Mouse (Mus musculus) cerebellum, adult 2 months (tissue): ENCODE data around the gene Coa6.

Source experiments
- CTCF ChIP-seq: fragments of 200-500 bp; IDR thresholded peaks from 2 replicates; pipeline ENCODE4 v1.5.1; 2011; ENCODE audit warnings: low read depth, mild to moderate bottlenecking, control low read depth, low read length, moderate library complexity, borderline replicate concordance; ENCODE audit not compliant: insufficient read depth
- POLR2A ChIP-seq: fragments of 200-500 bp; IDR thresholded peaks from 2 replicates; pipeline ENCODE4 v1.6.1; 2011; ENCODE audit warnings: low read length, control low read depth, borderline replicate concordance; ENCODE audit not compliant: insufficient read depth

- TF ChIP-seq POLR2A: no peak
- no peak for TF ChIP-seq CTCF
These were observed 33.1 kb downstream of the Coa6 start for GRCm38 (mm10) chr8:126455383-126455782.
